Mouse (Mus musculus): ENCODE results near the gene Stra6. TPM values are rescaled to one million over a fixed set of nuclear protein-coding genes. Genes with fewer than 3 reads are reported as not detected.

Gene Stra6
- polyA plus RNA-seq, 1 experiment from 2014 or later: 53.7 TPM

DNA sequence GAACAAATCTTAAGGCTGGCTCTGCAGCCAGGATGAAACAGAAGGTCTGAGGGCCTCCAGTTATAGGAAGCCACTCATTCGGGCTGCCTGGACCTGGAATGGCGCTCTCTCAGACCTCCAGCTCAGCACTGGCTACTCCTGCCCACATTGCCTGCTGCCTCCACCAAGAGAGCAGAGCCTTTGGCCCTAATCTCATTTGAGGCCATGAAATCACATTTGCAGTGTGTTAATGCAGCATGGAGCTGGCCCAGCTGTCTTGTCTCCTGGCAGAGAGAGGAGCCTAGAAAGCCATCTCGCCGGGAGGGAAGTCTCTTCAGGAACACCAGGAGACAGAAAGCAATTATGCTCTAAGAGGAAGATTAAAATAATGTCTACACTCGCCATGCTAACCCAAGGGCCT lies 43.9 kb downstream of the Stra6 start:
- 71% methylated on average over 5 of the region's 5 CpGs for WGBS
- Histone ChIP-seq H3K36me3 (ENCODE audit: control insufficient read depth, insufficient read depth, low read length) (no peaks in the 10 kb centered on the region), H3K27ac (replicated peaks; ENCODE audit: low read depth, low read length) (no peak overlapping the region), H3K9ac (ENCODE audit: low read length) (no peak overlapping the region), H3K4me1 (ENCODE audit: control insufficient read depth, insufficient read depth, low read length) (peaks cover 14% of the 10 kb centered on the region), H3K27me3 (ENCODE audit: control insufficient read depth, insufficient read depth, low read length) (no peaks in the 10 kb centered on the region), H3K9me3 (ENCODE audit: control insufficient read depth, low read length) (no peaks in the 10 kb centered on the region), H3K4me2 (ENCODE audit: low read depth, severe bottlenecking) (no peak overlapping the region), H3K4me3 (ENCODE audit: low read depth, low read length) (no peak overlapping the region)
- DNase-seq (ENCODE audit: low spot score): no peak
- no peak for ATAC-seq (ENCODE audit: insufficient number of reproducible peaks, low FRiP score, low TSS enrichment, low read depth)

DNA sequence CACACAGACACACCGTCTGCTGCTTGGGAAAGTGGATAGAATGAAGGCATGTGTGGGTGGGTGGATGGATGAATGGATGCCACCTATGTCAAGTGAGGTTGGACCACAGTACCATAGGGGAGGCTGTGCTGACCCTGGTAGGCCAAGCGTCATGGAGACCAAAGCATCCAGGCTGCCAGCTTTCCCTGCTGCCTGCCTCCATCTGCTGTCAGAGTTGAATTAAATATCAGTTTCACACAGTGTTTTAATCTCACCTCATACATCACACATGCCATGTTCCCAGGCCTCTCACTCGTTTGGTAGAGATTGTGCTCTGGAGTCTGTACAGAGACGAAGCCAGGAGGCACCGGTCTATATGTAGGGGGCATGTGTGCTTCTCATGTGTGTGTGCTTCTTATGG lies 47.2 kb downstream of the Stra6 start:
- ATAC-seq (ENCODE audit: insufficient number of reproducible peaks, low FRiP score, low TSS enrichment, low read depth) (no peak), DNase-seq (ENCODE audit: low spot score) (no peak)
- Histone ChIP-seq H3K4me2 (ENCODE audit: low read depth, severe bottlenecking) (no peak overlapping the region), H3K27ac (replicated peaks; ENCODE audit: low read depth, low read length) (no peak overlapping the region), H3K4me3 (ENCODE audit: low read depth, low read length) (no peak overlapping the region), H3K9ac (ENCODE audit: low read length) (no peak overlapping the region), H3K27me3 (ENCODE audit: control insufficient read depth, insufficient read depth, low read length) (0 out of 2 replicates have a peak, but pooled peaks cover 2% of the 10 kb centered on the region), H3K4me1 (ENCODE audit: control insufficient read depth, insufficient read depth, low read length) (peaks cover 35% of the 10 kb centered on the region), H3K9me3 (ENCODE audit: control insufficient read depth, low read length) (no peaks in the 10 kb centered on the region), H3K36me3 (ENCODE audit: control insufficient read depth, insufficient read depth, low read length) (no peaks in the 10 kb centered on the region)
- 67% methylated on average over 5 of the region's 5 CpGs for WGBS

GRCm38 (mm10) chr9:58111431-58111830 lies 47.8 kb downstream of the Stra6 start:
- no peak overlapping the region for H3K9ac ChIP-seq (ENCODE audit: low read length)
- H3K27ac ChIP-seq (replicated peaks; ENCODE audit: low read depth, low read length): no peak overlapping the region
- DNase-seq (ENCODE audit: low spot score) (no peak), ATAC-seq (ENCODE audit: insufficient number of reproducible peaks, low FRiP score, low TSS enrichment, low read depth) (no peak)
- H3K9me3 ChIP-seq (ENCODE audit: control insufficient read depth, low read length): no peaks in the 10 kb centered on the region
- peaks cover 38% of the 10 kb centered on the region for H3K4me1 ChIP-seq (ENCODE audit: control insufficient read depth, insufficient read depth, low read length)
- H3K36me3 ChIP-seq (ENCODE audit: control insufficient read depth, insufficient read depth, low read length): no peaks in the 10 kb centered on the region
- H3K4me3 ChIP-seq (ENCODE audit: low read depth, low read length): no peak overlapping the region
- 50% methylated on average over 6 of the region's 6 CpGs for WGBS
- no peak overlapping the region for H3K4me2 ChIP-seq (ENCODE audit: low read depth, severe bottlenecking)
- H3K27me3 ChIP-seq (ENCODE audit: control insufficient read depth, insufficient read depth, low read length): 0 out of 2 replicates have a peak, but pooled peaks cover 2% of the 10 kb centered on the region

DNA sequence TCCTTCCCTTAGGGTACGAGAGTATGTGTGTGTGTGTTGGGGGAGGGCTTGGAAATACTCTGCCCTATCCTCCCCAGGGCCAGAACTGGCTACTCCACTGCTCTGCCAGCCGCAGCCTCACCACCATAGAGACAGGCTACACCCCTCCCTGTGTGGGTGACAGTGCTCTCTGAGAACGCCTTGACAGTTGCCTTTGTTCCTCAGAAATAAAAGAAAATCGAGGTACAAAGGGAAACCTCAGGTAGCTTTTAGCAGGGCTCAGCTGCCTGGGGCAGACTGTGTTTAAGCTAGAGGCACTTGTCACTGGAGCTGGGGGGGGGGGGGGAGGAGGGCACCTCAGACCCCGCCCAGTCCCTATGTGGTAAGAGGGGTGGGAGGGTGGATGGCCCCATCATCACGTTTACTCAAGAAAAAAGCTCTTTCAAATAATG lies 48.7 kb downstream of the Stra6 start:
- Histone ChIP-seq H3K4me3 (ENCODE audit: low read depth, low read length) (no peak overlapping the region), H3K36me3 (ENCODE audit: control insufficient read depth, insufficient read depth, low read length) (no peaks in the 10 kb centered on the region), H3K27me3 (ENCODE audit: control insufficient read depth, insufficient read depth, low read length) (0 out of 2 replicates have a peak, but pooled peaks cover 2% of the 10 kb centered on the region), H3K9ac (ENCODE audit: low read length) (no peak overlapping the region), H3K9me3 (ENCODE audit: control insufficient read depth, low read length) (no peaks in the 10 kb centered on the region), H3K4me1 (ENCODE audit: control insufficient read depth, insufficient read depth, low read length) (peaks cover 38% of the 10 kb centered on the region), H3K4me2 (ENCODE audit: low read depth, severe bottlenecking) (0 out of 2 replicates have a peak overlapping the region, but pooled peaks have one; percentile 18), H3K27ac (replicated peaks; ENCODE audit: low read depth, low read length) (peak overlapping the region; percentile 68)
- no peak; the same call in 1 of the 2 replicates for ATAC-seq (ENCODE audit: insufficient number of reproducible peaks, low FRiP score, low TSS enrichment, low read depth)
- DNase-seq (ENCODE audit: low spot score): peak; percentile 57
- WGBS: 3% methylated on average over 6 of the region's 6 CpGs

GRCm38 (mm10) chr9:58112866-58113278 lies 49.3 kb downstream of the Stra6 start:
- Histone ChIP-seq H3K4me1 (ENCODE audit: control insufficient read depth, insufficient read depth, low read length) (peaks cover 38% of the 10 kb centered on the region), H3K27ac (replicated peaks; ENCODE audit: low read depth, low read length) (peak overlapping the region; percentile 91), H3K4me2 (ENCODE audit: low read depth, severe bottlenecking) (peak overlapping the region; percentile 46), H3K27me3 (ENCODE audit: control insufficient read depth, insufficient read depth, low read length) (0 out of 2 replicates have a peak, but pooled peaks cover 2% of the 10 kb centered on the region), H3K9ac (ENCODE audit: low read length) (peak overlapping the region; percentile 49; the same call in 1 of the 2 replicates), H3K4me3 (ENCODE audit: low read depth, low read length) (peak overlapping the region; percentile 9; the same call in 1 of the 2 replicates), H3K9me3 (ENCODE audit: control insufficient read depth, low read length) (no peaks in the 10 kb centered on the region), H3K36me3 (ENCODE audit: control insufficient read depth, insufficient read depth, low read length) (no peaks in the 10 kb centered on the region)
- DNase-seq (ENCODE audit: low spot score) (peak; percentile 82), ATAC-seq (ENCODE audit: insufficient number of reproducible peaks, low FRiP score, low TSS enrichment, low read depth) (peak; percentile 46)
- WGBS: 1% methylated on average over 6 of the region's 6 CpGs

DNA sequence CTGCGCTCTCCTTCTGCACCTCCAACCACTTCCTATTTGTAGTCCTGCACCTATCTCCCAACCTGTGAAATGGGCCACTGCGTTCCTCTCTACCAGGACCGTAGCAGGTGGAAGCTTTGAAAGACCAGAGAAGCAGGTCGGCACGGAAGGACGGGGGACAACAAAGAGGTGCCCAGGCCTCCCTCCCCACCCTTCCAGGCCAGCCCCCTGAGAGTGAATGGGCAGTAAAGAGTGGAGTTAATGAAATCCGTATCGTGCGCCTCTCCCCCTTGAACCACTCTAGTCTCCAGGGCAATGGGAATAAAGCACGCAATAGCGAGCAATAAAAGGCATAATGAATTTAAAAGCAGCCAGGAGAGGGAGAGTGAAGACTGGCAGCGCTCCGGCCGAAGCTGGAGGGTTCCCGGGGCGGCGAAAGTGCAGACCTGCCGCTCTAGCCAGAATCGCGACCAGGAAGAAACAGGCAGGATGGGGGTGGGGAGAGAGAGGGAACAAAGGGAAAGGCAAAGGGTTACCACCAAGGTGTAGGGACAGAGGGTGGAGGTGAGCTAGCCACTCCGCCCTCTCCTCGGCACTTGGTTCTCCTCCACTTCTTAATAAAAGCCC lies 49.8 kb downstream of the Stra6 start:
- Histone ChIP-seq H3K9me3 (ENCODE audit: control insufficient read depth, low read length) (no peaks in the 10 kb centered on the region), H3K9ac (ENCODE audit: low read length) (peak overlapping the region; percentile 49; the same call in 1 of the 2 replicates), H3K4me1 (ENCODE audit: control insufficient read depth, insufficient read depth, low read length) (peaks cover 38% of the 10 kb centered on the region), H3K4me3 (ENCODE audit: low read depth, low read length) (peak overlapping the region; percentile 9; the same call in 1 of the 2 replicates), H3K27ac (replicated peaks; ENCODE audit: low read depth, low read length) (peak overlapping the region; percentile 91), H3K27me3 (ENCODE audit: control insufficient read depth, insufficient read depth, low read length) (0 out of 2 replicates have a peak, but pooled peaks cover 2% of the 10 kb centered on the region), H3K36me3 (ENCODE audit: control insufficient read depth, insufficient read depth, low read length) (no peaks in the 10 kb centered on the region), H3K4me2 (ENCODE audit: low read depth, severe bottlenecking) (peak overlapping the region; percentile 46)
- WGBS: under 1% methylated on average over 22 of the region's 22 CpGs
- ATAC-seq (ENCODE audit: insufficient number of reproducible peaks, low FRiP score, low TSS enrichment, low read depth): peak; percentile 65
- DNase-seq (ENCODE audit: low spot score): peak; percentile 82

- Histone ChIP-seq H3K4me3 (ENCODE audit: low read depth, low read length) (no peak overlapping the region), H3K27ac (replicated peaks; ENCODE audit: low read depth, low read length) (peak overlapping the region; percentile 91), H3K4me1 (ENCODE audit: control insufficient read depth, insufficient read depth, low read length) (peaks cover 38% of the 10 kb centered on the region), H3K9me3 (ENCODE audit: control insufficient read depth, low read length) (no peaks in the 10 kb centered on the region), H3K9ac (ENCODE audit: low read length) (no peak overlapping the region; the same call in 1 of the 2 replicates), H3K36me3 (ENCODE audit: control insufficient read depth, insufficient read depth, low read length) (no peaks in the 10 kb centered on the region), H3K4me2 (ENCODE audit: low read depth, severe bottlenecking) (peak overlapping the region; percentile 5; the same call in 1 of the 2 replicates), H3K27me3 (ENCODE audit: control insufficient read depth, insufficient read depth, low read length) (0 out of 2 replicates have a peak, but pooled peaks cover 2% of the 10 kb centered on the region)
- DNase-seq (ENCODE audit: low spot score) (peak; percentile 58), ATAC-seq (ENCODE audit: insufficient number of reproducible peaks, low FRiP score, low TSS enrichment, low read depth) (no peak)
- WGBS: 1% methylated on average over 9 of the region's 9 CpGs
Observed at GRCm38 (mm10) chr9:58114019-58114418, 50.4 kb downstream of the Stra6 start.

- no peaks in the 10 kb centered on the region for H3K9me3 ChIP-seq (ENCODE audit: control insufficient read depth, low read length)
- peaks cover 38% of the 10 kb centered on the region for H3K4me1 ChIP-seq (ENCODE audit: control insufficient read depth, insufficient read depth, low read length)
- H3K27me3 ChIP-seq (ENCODE audit: control insufficient read depth, insufficient read depth, low read length): 0 out of 2 replicates have a peak, but pooled peaks cover 2% of the 10 kb centered on the region
- no peak overlapping the region for H3K9ac ChIP-seq (ENCODE audit: low read length)
- ATAC-seq (ENCODE audit: insufficient number of reproducible peaks, low FRiP score, low TSS enrichment, low read depth) (no peak), DNase-seq (ENCODE audit: low spot score) (no peak)
- no peak overlapping the region for H3K4me2 ChIP-seq (ENCODE audit: low read depth, severe bottlenecking)
- H3K36me3 ChIP-seq (ENCODE audit: control insufficient read depth, insufficient read depth, low read length): no peaks in the 10 kb centered on the region
- no peak overlapping the region for H3K4me3 ChIP-seq (ENCODE audit: low read depth, low read length)
- H3K27ac ChIP-seq (replicated peaks; ENCODE audit: low read depth, low read length): no peak overlapping the region
- WGBS: 20% methylated on average over 7 of the region's 7 CpGs
Observed at GRCm38 (mm10) chr9:58115297-58115925, 51.8 kb downstream of the Stra6 start.
